Mouse (Mus musculus) liver, adult 2 months (tissue): ENCODE results near the gene Tbx10. TPM values are rescaled to one million over a fixed set of nuclear protein-coding genes. Genes with fewer than 3 reads are reported as not detected.
"Not testable (repeated sequence)": the region's sequence is repeated elsewhere in the genome, so short reads cannot be mapped to it uniquely, and the experiment has no call there.

ENCODE experiments used
- DNase-seq: peaks from one replicate; pipeline ENCODE4 v3.0.0-alpha.2; 2011; ENCODE audit warnings: low read depth, low spot score; ENCODE audit errors: extremely low read depth
- H3K27ac ChIP-seq: fragments of 200-500 bp; replicated peaks from 2 replicates; pipeline ENCODE4 v1.5.1; 2012; ENCODE audit warnings: low read depth, mild to moderate bottlenecking, control low read depth, inconsistent platforms, low read length; ENCODE audit not compliant: insufficient read depth
- H3K27me3 ChIP-seq: fragments of 200-500 bp; 2 replicates; pipeline ENCODE4 v1.6.1; 2012; ENCODE audit warnings: mild to moderate bottlenecking, moderate library complexity, low read length, inconsistent platforms; ENCODE audit not compliant: control insufficient read depth, insufficient read depth
- H3K36me3 ChIP-seq: fragments of 200-500 bp; 2 replicates; pipeline ENCODE4 v1.6.1; 2012; ENCODE audit warnings: low read length, inconsistent platforms; ENCODE audit not compliant: control insufficient read depth, insufficient read depth
- H3K4me1 ChIP-seq: fragments of 200-500 bp; 2 replicates; pipeline ENCODE4 v1.6.1; 2011; ENCODE audit warnings: low read length; ENCODE audit not compliant: control insufficient read depth, insufficient read depth
- H3K4me3 ChIP-seq: fragments of 200-500 bp; 2 replicates; pipeline ENCODE4 v1.5.1; 2011; ENCODE audit warnings: low read depth, mild to moderate bottlenecking, control low read depth, low read length, moderate library complexity; ENCODE audit not compliant: insufficient read depth
- H3K79me2 ChIP-seq: fragments of 200-500 bp; 2 replicates; pipeline ENCODE4 v1.6.1; 2012; ENCODE audit warnings: inconsistent platforms, mild to moderate bottlenecking, low read length, moderate library complexity; ENCODE audit not compliant: control insufficient read depth, insufficient read depth
- H3K9ac ChIP-seq: fragments of 200-500 bp; 2 replicates; pipeline ENCODE4 v1.6.1; 2012; ENCODE audit warnings: low read depth, mild to moderate bottlenecking, control low read depth, inconsistent platforms, low read length
- CTCF ChIP-seq: fragments of 200-500 bp; IDR thresholded peaks from 2 replicates; pipeline ENCODE4 v1.5.1; 2011; ENCODE audit warnings: low read depth, low read length, control low read depth
- POLR2A ChIP-seq: fragments of 200-500 bp; IDR thresholded peaks from 2 replicates; pipeline ENCODE4 v1.6.1; 2011; ENCODE audit warnings: low read length, control low read depth; ENCODE audit not compliant: insufficient read depth; ENCODE audit errors: extremely low read depth
- WGBS: fragments of 180-500 bp; shearing (Covaris S2); methylation state at CpG from one replicate; pipeline ENCODE4 v1.1.7; 2018; 5-methylcytosine and 5-hydroxymethylcytosine counted together
- polyA plus RNA-seq: library from polyadenylated mRNA; depleted of rRNA; stranded (reverse); fragments of >200 nt; gene quantifications from 2 replicates; pipeline ENCODE4 v1.2.3, GENCODE M21; 2012; rRNA removed
- total RNA-seq: library from RNA; depleted of rRNA; stranded (reverse); fragments of >200 nt; gene quantifications from 2 replicates; pipeline ENCODE4 v1.2.3, GENCODE M21; 2014; rRNA removed

The Tbx10 gene
- total and polyA plus RNA-seq, 2 experiments, result not detected

- H3K9ac ChIP-seq, result peak within 1 kb of the TSS; percentile 26
These were observed 53.7 kb downstream of the Tbx10 start, which contains the start of gene Gstp2 for GRCm38 (mm10) chr19:4045966-4046865. Gstp2 (minus strand) TSS chr19:4046023.

DNA sequence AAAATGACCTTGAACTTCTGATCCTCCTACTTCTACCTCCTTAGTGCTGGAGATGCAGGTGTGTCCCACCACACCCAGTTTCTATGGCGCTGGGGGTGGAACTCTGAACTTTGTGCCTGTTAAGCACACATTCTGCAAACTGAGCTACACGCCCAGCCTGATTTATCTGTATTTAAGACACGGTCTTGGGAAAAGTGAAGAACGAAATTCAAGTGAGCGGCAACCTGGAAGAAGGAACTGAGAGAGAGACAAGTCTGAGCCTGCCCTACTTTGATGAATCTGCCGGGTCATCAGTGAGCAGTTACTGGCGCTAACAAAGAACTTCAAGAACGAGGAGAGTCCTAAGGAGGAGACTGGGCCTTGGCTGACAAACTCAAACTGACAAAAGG lies 54.3 kb downstream of the Tbx10 start:
- Histone ChIP-seq H3K27me3 (no peaks in the 10 kb centered on the region), H3K27ac (peak overlapping the region; percentile 81), H3K9ac (no peak overlapping the region), H3K4me3 (no peak overlapping the region), H3K4me1 (peaks cover 16% of the 10 kb centered on the region), H3K79me2 (no peaks in the 10 kb centered on the region), H3K36me3 (no peaks in the 10 kb centered on the region)
- WGBS, result 58% methylated on average over 8 of the region's 8 CpGs
- peak; percentile 59 for DNase-seq
- TF ChIP-seq CTCF (no peak), POLR2A (no peak)

More at GRCm38 (mm10) chr19:4045966-4046865, 53.7 kb downstream of the Tbx10 start, which contains the start of gene Gstp2:
- 15% methylated on average over 16 of the region's 16 CpGs for WGBS
- Histone ChIP-seq H3K27me3 (no peaks in the 10 kb centered on the region), H3K4me3 (no peak within 1 kb of the TSS), H3K79me2 (no peaks in the 10 kb centered on the region), H3K4me1 (peaks cover 16% of the 10 kb centered on the region), H3K36me3 (no peaks in the 10 kb centered on the region), H3K27ac (peak within 1 kb of the TSS; percentile 88)
- TF ChIP-seq POLR2A, result no peak
- TF ChIP-seq CTCF, result peak; percentile 66
- DNase-seq, result peak; percentile 98

GRCm38 (mm10) chr19:4047859-4048258 lies 55.3 kb downstream of the Tbx10 start:
- Histone ChIP-seq H3K4me3 (no peak overlapping the region), H3K27ac (no peak overlapping the region), H3K79me2 (no peaks in the 10 kb centered on the region), H3K36me3 (no peaks in the 10 kb centered on the region), H3K4me1 (peaks cover 16% of the 10 kb centered on the region), H3K9ac (no peak overlapping the region), H3K27me3 (no peaks in the 10 kb centered on the region)
- TF ChIP-seq POLR2A (no peak), CTCF (peak; percentile 70)
- 25% methylated on average over 4 of the region's 4 CpGs for WGBS
- DNase-seq, result peak; percentile 77

DNA sequence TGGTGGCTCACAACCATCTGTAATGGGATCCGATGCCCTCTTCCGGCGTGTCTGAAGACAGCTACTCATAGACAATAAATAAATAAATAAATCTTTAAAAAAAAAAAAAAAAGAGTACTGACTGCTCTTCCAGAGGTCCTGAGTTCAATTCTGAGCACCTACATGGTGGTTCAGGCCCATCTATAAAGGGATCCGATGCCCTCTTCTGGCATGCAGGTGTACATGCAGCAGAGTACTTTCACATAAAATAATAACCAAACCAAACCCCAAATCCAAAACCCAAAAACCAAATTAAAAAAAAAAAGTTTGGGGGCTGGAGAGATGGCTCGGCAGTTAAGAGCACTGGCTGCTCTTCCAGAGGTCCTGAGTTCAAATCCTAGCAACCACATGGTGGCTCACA lies 56.5 kb downstream of the Tbx10 start:
- not testable (repeated sequence) for DNase-seq, H3K27ac ChIP-seq, H3K79me2 ChIP-seq, H3K4me3 ChIP-seq, H3K36me3 ChIP-seq, H3K9ac ChIP-seq, H3K27me3 ChIP-seq
- TF ChIP-seq CTCF, result 0 out of 2 replicates have a peak, but pooled peaks have one; percentile 15
- H3K4me1 ChIP-seq, result peaks cover 16% of the 10 kb centered on the region
- 85% methylated on average over 5 of the region's 5 CpGs for WGBS

Other genes with a start within 250 kb of the Tbx10 start
Only the 30 nearest of the 32 such genes appear.
- 11.9 and 26.0 TPM in 2 replicates for gene Chka, start 141.0 kb upstream of the Tbx10 start, total RNA-seq
- gene Chka, start 141.0 kb upstream of the Tbx10 start, polyA plus RNA-seq, result 56.7 and 62.0 TPM in 2 replicates
- gene Tcirg1, start 85.6 kb upstream of the Tbx10 start, total RNA-seq, result 34.3 and 35.6 TPM in 2 replicates
- 76.3 and 123 TPM in 2 replicates for gene Tcirg1, start 85.6 kb upstream of the Tbx10 start, polyA plus RNA-seq
- 197 and 213 TPM in 2 replicates for gene Ndufs8, start 80.0 kb upstream of the Tbx10 start, total RNA-seq
- 266 and 295 TPM in 2 replicates for gene Ndufs8, start 80.0 kb upstream of the Tbx10 start, polyA plus RNA-seq
- 2.9 and 3.3 TPM in 2 replicates for gene Aldh3b1, start 62.9 kb upstream of the Tbx10 start, total RNA-seq
- 1.9 and 4.0 TPM in 2 replicates for gene Aldh3b1, start 62.9 kb upstream of the Tbx10 start, polyA plus RNA-seq
- gene Unc93b1, start 57.6 kb upstream of the Tbx10 start, total RNA-seq, result 41.1 and 41.5 TPM in 2 replicates
- gene Unc93b1, start 57.6 kb upstream of the Tbx10 start, polyA plus RNA-seq, result 68.9 and 102 TPM in 2 replicates
- gene Aldh3b3, start 34.1 kb upstream of the Tbx10 start, total RNA-seq, result 0.74 and 1.7 TPM in 2 replicates
- 6.4 and 7.7 TPM in 2 replicates for gene Aldh3b3, start 34.1 kb upstream of the Tbx10 start, polyA plus RNA-seq
- not detected in 2 replicates for gene Aldh3b2, start 20.4 kb upstream of the Tbx10 start, total RNA-seq
- 0.16 and 0.48 TPM in 2 replicates for gene Aldh3b2, start 20.4 kb upstream of the Tbx10 start, polyA plus RNA-seq
- gene Acy3, start 6.2 kb upstream of the Tbx10 start, total RNA-seq, result 44.3 and 49.8 TPM in 2 replicates
- gene Acy3, start 6.2 kb upstream of the Tbx10 start, polyA plus RNA-seq, result 232 and 326 TPM in 2 replicates
- gene Nudt8, start 7.8 kb downstream of the Tbx10 start, total RNA-seq, result 30.1 and 36.0 TPM in 2 replicates
- 13.4 and 18.5 TPM in 2 replicates for gene Nudt8, start 7.8 kb downstream of the Tbx10 start, polyA plus RNA-seq
- gene Gm49405, start 7.9 kb downstream of the Tbx10 start, total RNA-seq, result 0.54 and 0.92 TPM in 2 replicates
- gene Gm49405, start 7.9 kb downstream of the Tbx10 start, polyA plus RNA-seq, result 0.72 and 1.1 TPM in 2 replicates
- 0.74 and 0.87 TPM in 2 replicates for gene Doc2g, start 10.6 kb downstream of the Tbx10 start, total RNA-seq
- gene Doc2g, start 10.6 kb downstream of the Tbx10 start, polyA plus RNA-seq, result 2.3 and 4.9 TPM in 2 replicates
- gene Ndufv1, start 20.1 kb downstream of the Tbx10 start, total RNA-seq, result 189 and 197 TPM in 2 replicates
- 239 and 251 TPM in 2 replicates for gene Ndufv1, start 20.1 kb downstream of the Tbx10 start, polyA plus RNA-seq
- 456 and 810 TPM in 2 replicates for gene Gstp1, start 45.2 kb downstream of the Tbx10 start, total RNA-seq
- 965 and 1,374 TPM in 2 replicates for gene Gstp1, start 45.2 kb downstream of the Tbx10 start, polyA plus RNA-seq
- gene Gstp2, start 53.3 kb downstream of the Tbx10 start, total RNA-seq, result 4.1 and 7.9 TPM in 2 replicates
- 4.4 and 9.2 TPM in 2 replicates for gene Gstp2, start 53.3 kb downstream of the Tbx10 start, polyA plus RNA-seq
- gene Gstp3, start 66.8 kb downstream of the Tbx10 start, total RNA-seq, result 21.5 and 28.1 TPM in 2 replicates
- gene Gstp3, start 66.8 kb downstream of the Tbx10 start, polyA plus RNA-seq, result 54.3 and 66.1 TPM in 2 replicates
- gene Cabp2, start 88.8 kb downstream of the Tbx10 start, total RNA-seq, result 0.13 and 0.37 TPM in 2 replicates
- gene Cabp2, start 88.8 kb downstream of the Tbx10 start, polyA plus RNA-seq, result 0.27 and 0.70 TPM in 2 replicates
- gene Cdk2ap2, start 104.4 kb downstream of the Tbx10 start, total RNA-seq, result 33.9 and 44.0 TPM in 2 replicates
- 185 and 198 TPM in 2 replicates for gene Cdk2ap2, start 104.4 kb downstream of the Tbx10 start, polyA plus RNA-seq
- 1.7 and 4.9 TPM in 2 replicates for gene Pitpnm1, start 107.2 kb downstream of the Tbx10 start, total RNA-seq
- 8.1 and 14.2 TPM in 2 replicates for gene Pitpnm1, start 107.2 kb downstream of the Tbx10 start, polyA plus RNA-seq
- 16.5 and 20.1 TPM in 2 replicates for gene Aip, start 133.1 kb downstream of the Tbx10 start, total RNA-seq
- gene Aip, start 133.1 kb downstream of the Tbx10 start, polyA plus RNA-seq, result 30.0 and 33.5 TPM in 2 replicates
- gene Gpr152, start 147.0 kb downstream of the Tbx10 start, total RNA-seq, result not detected in 2 replicates
- 0.02 TPM in 2 replicates for gene Gpr152, start 147.0 kb downstream of the Tbx10 start, polyA plus RNA-seq
- gene Cabp4, start 151.3 kb downstream of the Tbx10 start, total RNA-seq, result 0.37 TPM in 1 of 2 replicates, not detected in the other
- gene Cabp4, start 151.3 kb downstream of the Tbx10 start, polyA plus RNA-seq, result not detected in 2 replicates
- gene Coro1b, start 155.9 kb downstream of the Tbx10 start, total RNA-seq, result 66.1 and 72.6 TPM in 2 replicates
- gene Coro1b, start 155.9 kb downstream of the Tbx10 start, polyA plus RNA-seq, result 109 and 114 TPM in 2 replicates
- gene Ptprcap, start 160.9 kb downstream of the Tbx10 start, total RNA-seq, result 1.7 and 4.1 TPM in 2 replicates
- 6.9 and 8.2 TPM in 2 replicates for gene Ptprcap, start 160.9 kb downstream of the Tbx10 start, polyA plus RNA-seq
- gene Rps6kb2, start 170.6 kb downstream of the Tbx10 start, total RNA-seq, result 7.2 and 7.4 TPM in 2 replicates
- gene Rps6kb2, start 170.6 kb downstream of the Tbx10 start, polyA plus RNA-seq, result 28.3 and 31.6 TPM in 2 replicates
- 0.40 and 0.65 TPM in 2 replicates for gene Carns1, start 182.7 kb downstream of the Tbx10 start, total RNA-seq
- gene Carns1, start 182.7 kb downstream of the Tbx10 start, polyA plus RNA-seq, result 1.8 and 1.9 TPM in 2 replicates
- 0.46 and 1.4 TPM in 2 replicates for gene Tbc1d10c, start 198.5 kb downstream of the Tbx10 start, total RNA-seq
- 1.7 and 2.2 TPM in 2 replicates for gene Tbc1d10c, start 198.5 kb downstream of the Tbx10 start, polyA plus RNA-seq
- gene Ppp1ca, start 199.3 kb downstream of the Tbx10 start, total RNA-seq, result 170 TPM in 2 replicates
- gene Ppp1ca, start 199.3 kb downstream of the Tbx10 start, polyA plus RNA-seq, result 399 and 571 TPM in 2 replicates
- 0.74 and 1.3 TPM in 2 replicates for gene Rad9a, start 208.9 kb downstream of the Tbx10 start, total RNA-seq
- 7.0 and 7.5 TPM in 2 replicates for gene Rad9a, start 208.9 kb downstream of the Tbx10 start, polyA plus RNA-seq
- 0.27 and 0.28 TPM in 2 replicates for gene Clcf1, start 221.5 kb downstream of the Tbx10 start, total RNA-seq
- 0.87 and 3.8 TPM in 2 replicates for gene Clcf1, start 221.5 kb downstream of the Tbx10 start, polyA plus RNA-seq
- not detected in 2 replicates for gene AC109138.7, start 221.6 kb downstream of the Tbx10 start, total RNA-seq
- gene AC109138.7, start 221.6 kb downstream of the Tbx10 start, polyA plus RNA-seq, result not detected in 2 replicates